Mouse (Mus musculus) kidney, embryonic 15.5 days (tissue): ENCODE data around the gene Aadacl2. TPM values are rescaled to one million over a fixed set of nuclear protein-coding genes. Genes with fewer than 3 reads are reported as not detected.

Experiments used
- polyA plus RNA-seq: library from polyadenylated mRNA; unstranded; fragments of >200 nt; fragmentation: Nextera tagmentation; extraction: Ambion mirVana; gene quantifications from 2 replicates; pipeline ENCODE4 v1.2.1, GENCODE M21; 2015

The Aadacl2 gene
- polyA plus RNA-seq, 1 experiment from 2014 or later = not detected

Other genes with a start within 250 kb of the Aadacl2 start
- gene Gm8298, start 145.7 kb upstream of the Aadacl2 start, polyA plus RNA-seq = not detected in 2 replicates
- gene C130079G13Rik, start 81.5 kb upstream of the Aadacl2 start, polyA plus RNA-seq = not detected in 2 replicates
- gene Aadac, start 19.0 kb downstream of the Aadacl2 start, polyA plus RNA-seq = 22.1 and 28.3 TPM in 2 replicates
- 4.4 and 5.4 TPM in 2 replicates for gene Sucnr1, start 75.1 kb downstream of the Aadacl2 start, polyA plus RNA-seq